Mouse (Mus musculus): ENCODE data around the gene Vmn1r116. TPM values are rescaled to one million over a fixed set of nuclear protein-coding genes. Genes with fewer than 3 reads are reported as not detected.
"Not testable (repeated sequence)": the region's sequence is repeated elsewhere in the genome, so short reads cannot be mapped to it uniquely, and the experiment has no call there.

The Vmn1r116 gene
- not detected in 2 replicates for total RNA-seq (2017)

DNA sequence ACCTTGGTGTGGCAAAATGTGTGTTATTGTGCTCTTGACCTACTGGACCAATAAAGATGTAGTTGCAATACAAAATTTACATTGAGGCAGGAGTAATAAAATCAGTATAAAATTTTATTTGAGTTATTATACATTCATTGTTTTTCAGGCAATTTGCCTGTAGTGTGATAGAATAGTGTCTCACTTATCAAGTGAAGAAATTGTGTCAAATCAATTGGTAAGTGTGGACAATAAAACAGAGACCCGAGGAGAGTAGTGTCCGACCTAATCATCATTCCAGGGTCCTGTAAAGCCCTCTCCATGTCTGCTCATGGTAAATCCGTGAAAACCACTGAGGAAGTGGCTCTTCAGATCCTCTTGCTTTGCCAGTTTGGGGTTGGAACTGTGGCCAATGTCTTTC is at the start of gene Vmn1r116:
TSS of gene Vmn1r116 (plus strand) at position 301 of the 400 bp plus-strand sequence.
- ATAC-seq (replicated peaks in 1 of 2; ENCODE audit: insufficient read depth in 1 of 2, low FRiP score in 2 of 2, low TSS enrichment in 1 of 2, low read depth in 1 of 2, poor library complexity in 2 of 2, severe bottlenecking in 2 of 2), result not testable (repeated sequence)

DNA sequence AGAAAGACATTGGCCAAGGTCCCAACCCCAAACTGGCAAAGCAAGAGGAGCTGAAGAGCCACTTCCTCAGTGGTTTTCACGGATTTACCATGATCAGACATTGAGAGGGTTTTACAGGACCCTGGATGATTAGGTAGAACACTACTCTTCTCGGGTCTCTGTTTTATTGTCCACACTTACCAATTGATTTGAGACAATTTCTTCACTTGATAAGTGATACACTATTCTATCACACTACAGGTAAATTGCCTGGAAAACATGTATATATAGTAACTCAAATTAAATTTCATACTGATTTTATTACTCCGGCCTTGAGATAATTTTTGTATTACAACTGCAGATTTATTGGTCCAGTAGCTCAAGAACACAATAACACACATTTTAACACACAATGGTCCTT is 27.2 kb upstream of the Vmn1r116 start, which contains the start of gene Vmn1r115:
TSS of gene Vmn1r115 (minus strand) at position 101 of the 400 bp plus-strand sequence.
- not testable (repeated sequence) for ATAC-seq (replicated peaks in 1 of 2; ENCODE audit: insufficient read depth in 1 of 2, low FRiP score in 2 of 2, low TSS enrichment in 1 of 2, low read depth in 1 of 2, poor library complexity in 2 of 2, severe bottlenecking in 2 of 2)

DNA sequence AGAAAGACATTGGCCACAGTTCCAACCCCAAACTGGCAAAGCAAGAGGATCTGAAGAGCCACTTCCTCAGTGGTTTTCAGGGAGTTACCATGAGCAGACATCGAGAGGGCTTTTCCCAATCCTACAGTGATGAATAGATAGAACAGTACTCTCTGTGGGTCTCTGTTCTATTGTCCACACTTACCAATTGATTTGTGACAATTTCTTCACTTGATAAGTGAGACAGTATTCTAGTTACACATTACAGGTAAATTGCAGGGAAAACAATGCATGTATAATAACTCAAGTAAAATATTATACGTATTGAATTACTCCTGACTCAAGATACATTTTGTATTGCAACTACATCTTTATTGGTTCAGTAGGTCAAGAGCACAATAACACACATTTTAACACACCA is 12.0 kb downstream of the Vmn1r116 start, which contains the start of gene Vmn1r117:
TSS of gene Vmn1r117 (minus strand) at position 101 of the 400 bp plus-strand sequence.
- not testable (repeated sequence) for ATAC-seq (replicated peaks in 1 of 2; ENCODE audit: insufficient read depth in 1 of 2, low FRiP score in 2 of 2, low TSS enrichment in 1 of 2, low read depth in 1 of 2, poor library complexity in 2 of 2, severe bottlenecking in 2 of 2)

DNA sequence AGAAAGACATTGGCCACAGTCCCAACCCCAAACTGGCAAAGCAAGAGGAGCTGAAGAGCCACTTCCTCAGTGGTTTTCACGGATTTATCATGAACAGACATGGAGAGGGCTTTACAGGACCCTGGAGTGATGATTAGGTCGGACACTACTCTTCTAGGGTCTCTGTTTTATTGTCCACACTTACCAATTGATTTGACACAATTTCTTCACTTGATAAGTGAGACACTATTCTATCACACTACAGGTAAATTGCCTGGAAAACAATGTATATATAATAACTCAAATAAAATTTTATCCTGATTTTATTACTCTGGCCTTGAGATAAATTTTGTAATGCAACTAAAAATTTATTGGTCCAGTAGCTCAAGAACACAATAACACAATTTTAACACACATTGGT is 40.2 kb downstream of the Vmn1r116 start, which contains the start of gene Vmn1r118:
TSS of gene Vmn1r118 (minus strand) at position 101 of the 400 bp plus-strand sequence.
- ATAC-seq (replicated peaks in 1 of 2; ENCODE audit: insufficient read depth in 1 of 2, low FRiP score in 2 of 2, low TSS enrichment in 1 of 2, low read depth in 1 of 2, poor library complexity in 2 of 2, severe bottlenecking in 2 of 2), result not testable (repeated sequence)

Other genes with a start within 250 kb of the Vmn1r116 start
- gene Vmn1r107, start 203.3 kb upstream of the Vmn1r116 start, total RNA-seq (2017), result not detected in 2 replicates
- gene Vmn1r111, start 169.0 kb upstream of the Vmn1r116 start, total RNA-seq (2017), result not detected in 2 replicates
- not detected in 2 replicates for gene Gm10668, start 141.6 kb upstream of the Vmn1r116 start, total RNA-seq (2017)
- gene Vmn1r112, start 101.1 kb upstream of the Vmn1r116 start, total RNA-seq (2017), result not detected in 2 replicates
- not detected in 2 replicates for gene Vmn1r113, start 85.0 kb upstream of the Vmn1r116 start, total RNA-seq (2017)
- gene Vmn1r114, start 60.1 kb upstream of the Vmn1r116 start, total RNA-seq (2017), result not detected in 2 replicates
- not detected in 2 replicates for gene Vmn1r115, start 27.3 kb upstream of the Vmn1r116 start, total RNA-seq (2017)
- not detected in 2 replicates for gene Vmn1r117, start 11.9 kb downstream of the Vmn1r116 start, total RNA-seq (2017)
- not detected in 2 replicates for gene Vmn1r118, start 40.1 kb downstream of the Vmn1r116 start, total RNA-seq (2017)
- gene Vmn1r119, start 140.2 kb downstream of the Vmn1r116 start, total RNA-seq (2017), result not detected in 2 replicates
- not detected in 2 replicates for gene Vmn1r120, start 181.5 kb downstream of the Vmn1r116 start, total RNA-seq (2017)
- gene Vmn1r121, start 226.3 kb downstream of the Vmn1r116 start, total RNA-seq (2017), result not detected in 2 replicates

All from hematopoietic stem cell, adult 5-6 weeks (primary cell).